Mouse (Mus musculus): ENCODE results near the gene Hils1.
"Not testable (repeated sequence)": the region's sequence is repeated elsewhere in the genome, so short reads cannot be mapped to it uniquely, and the experiment has no call there.

Gene Hils1

DNA sequence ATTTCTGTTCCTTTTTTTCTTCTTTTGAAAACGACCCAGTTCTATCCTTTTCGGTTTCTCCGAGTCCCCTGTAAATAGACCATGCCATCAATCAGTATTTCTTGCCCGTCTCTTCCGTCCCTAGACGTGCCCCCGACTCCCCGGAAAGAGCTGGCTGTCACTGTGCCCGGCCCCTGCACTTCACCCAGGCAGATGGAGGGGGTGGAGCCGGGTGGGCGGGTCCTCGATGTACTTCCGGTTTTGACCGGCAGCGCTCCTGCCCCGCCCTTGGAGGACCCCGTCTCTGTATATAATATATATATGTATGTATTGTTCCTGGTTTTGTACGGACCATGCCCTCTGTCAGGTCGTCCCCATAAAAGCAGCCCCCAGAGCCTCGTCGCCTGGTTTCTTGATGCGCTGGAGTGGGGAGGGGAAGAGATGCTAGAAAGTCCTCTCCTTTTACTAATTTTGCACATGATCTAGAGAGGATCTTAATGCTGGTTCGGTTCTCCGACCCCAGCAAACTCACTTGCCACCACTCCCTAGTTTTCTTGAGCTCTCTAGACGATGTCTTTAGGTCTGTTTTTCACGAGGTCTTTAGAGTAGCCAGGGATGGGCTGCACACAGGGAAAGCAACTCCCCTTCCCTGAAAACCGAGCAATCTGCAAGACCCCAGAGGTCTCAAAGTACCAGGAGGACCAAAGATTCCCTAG is 39.3 kb downstream of the Hils1 start:
- DNase-seq, result peak; percentile 74 to 79

DNA sequence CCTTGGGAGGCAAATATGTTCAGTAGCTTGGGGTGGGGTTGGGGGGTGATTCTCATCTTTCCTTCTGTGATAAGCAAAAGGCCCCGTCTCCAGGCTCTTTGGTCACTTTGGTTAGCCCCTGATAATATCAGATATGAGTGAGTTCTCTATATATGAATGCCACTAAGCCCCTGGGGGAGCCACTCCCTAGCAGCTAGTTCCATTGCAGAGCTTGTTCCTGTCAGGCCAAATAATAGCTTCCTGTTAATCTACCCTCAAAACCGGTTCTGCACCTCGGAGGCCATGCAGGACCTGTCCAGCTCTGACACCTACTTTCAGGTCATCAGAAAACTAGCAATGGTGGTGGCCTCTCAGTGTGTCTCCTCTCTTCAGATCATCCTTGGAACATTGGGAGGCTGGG is 40.0 kb downstream of the Hils1 start:
- no peak for DNase-seq

DNA sequence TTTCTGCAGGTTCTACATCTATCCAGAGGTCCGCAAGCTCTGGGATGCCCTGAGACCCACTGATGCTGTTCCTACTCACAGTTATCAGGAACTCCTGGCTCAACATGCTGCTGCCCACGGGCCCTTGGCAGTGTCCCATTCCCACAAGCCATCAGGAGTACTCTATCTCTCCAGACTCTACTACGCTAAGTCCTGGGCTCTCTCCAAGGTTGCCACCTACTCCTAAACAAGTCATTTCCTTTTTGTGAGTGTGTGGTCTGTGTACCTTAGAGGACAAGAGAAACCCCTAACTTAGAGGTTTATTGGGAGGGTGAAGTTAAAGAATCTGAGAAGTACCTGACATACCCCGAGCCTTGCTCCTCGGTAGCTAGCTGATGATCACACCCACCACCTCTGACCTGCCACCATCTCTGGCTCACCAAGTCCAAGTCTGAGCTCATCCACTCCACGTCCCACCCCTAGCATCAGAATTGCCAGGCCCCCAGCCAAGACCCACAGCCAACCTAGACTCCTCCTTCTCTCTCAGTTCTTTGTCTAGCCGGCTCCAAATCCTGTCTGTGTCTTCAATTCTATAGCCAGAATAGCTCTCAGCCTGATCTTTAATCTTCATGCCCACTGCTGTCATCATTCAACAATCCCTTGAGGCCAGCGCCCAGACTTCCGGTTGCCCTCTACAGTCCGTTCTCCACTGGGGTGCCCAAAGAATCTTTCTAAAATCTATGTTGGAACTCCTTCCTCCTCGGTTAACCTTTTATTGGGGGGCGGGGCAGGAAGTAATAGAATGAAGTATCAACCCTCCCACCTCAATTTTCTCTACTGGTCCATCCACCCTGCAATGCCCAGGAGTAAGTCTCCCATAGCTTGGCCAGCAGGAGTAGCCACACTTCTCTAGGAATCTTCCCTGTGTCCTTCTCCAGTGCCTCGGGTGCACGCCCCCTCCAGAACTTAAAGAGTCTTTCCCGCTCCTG is 41.6 kb downstream of the Hils1 start:
- DNase-seq, result no peak

DNA sequence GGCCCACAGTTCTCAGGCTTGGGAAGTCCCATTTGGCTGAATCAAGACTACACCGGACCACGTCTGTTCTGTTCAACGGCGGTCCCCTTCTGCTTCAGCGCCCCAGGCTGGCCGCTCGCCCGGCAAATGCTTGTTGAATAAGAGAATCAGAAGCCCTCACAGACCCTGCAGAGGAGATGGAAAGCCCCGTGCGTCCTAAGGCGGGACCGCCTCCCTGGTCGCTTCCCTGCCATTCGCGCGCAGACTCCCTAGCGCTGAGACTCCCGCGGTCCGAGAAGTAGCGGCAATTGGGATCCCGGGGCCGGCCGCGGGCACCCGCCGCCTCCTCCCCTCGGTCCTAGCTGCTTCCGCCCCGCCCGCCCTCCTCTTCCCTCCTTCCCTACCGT is 42.2 kb downstream of the Hils1 start, which contains the start of gene Samd14:
Samd14 (plus strand) TSS at position 251 of the 386 bp plus-strand sequence.
- DNase-seq, result peak in 1 of 2 experiments; percentile 36

DNA sequence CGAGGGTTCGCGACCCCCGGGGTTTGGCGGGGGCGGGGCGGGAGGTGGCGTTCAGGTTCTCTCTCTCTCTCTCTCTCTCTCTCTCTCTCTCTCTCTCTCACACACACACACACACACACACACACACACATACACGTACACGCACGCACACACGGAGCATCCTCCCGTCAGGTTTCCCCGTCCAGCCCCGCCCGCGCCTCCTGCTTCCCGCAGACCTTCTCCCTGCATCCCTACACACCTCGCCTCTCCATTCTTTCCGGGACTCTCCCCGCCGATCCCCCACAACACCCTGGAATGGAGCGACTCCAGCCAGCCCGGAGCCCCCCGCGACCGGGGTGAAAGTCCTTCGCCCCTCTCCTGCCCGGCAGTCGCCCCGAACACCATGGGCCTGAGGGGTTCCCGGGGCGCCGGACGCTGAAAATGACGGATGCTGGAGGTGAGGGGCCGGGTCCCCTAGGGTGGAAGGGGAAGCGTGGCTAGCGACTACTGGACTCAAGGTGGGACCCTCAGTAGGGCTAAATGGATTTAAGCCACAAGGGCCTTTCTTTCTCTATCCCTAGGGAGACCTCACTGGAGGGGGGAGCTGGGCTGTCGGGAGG is 42.8 kb downstream of the Hils1 start:
- DNase-seq, result no peak

DNA sequence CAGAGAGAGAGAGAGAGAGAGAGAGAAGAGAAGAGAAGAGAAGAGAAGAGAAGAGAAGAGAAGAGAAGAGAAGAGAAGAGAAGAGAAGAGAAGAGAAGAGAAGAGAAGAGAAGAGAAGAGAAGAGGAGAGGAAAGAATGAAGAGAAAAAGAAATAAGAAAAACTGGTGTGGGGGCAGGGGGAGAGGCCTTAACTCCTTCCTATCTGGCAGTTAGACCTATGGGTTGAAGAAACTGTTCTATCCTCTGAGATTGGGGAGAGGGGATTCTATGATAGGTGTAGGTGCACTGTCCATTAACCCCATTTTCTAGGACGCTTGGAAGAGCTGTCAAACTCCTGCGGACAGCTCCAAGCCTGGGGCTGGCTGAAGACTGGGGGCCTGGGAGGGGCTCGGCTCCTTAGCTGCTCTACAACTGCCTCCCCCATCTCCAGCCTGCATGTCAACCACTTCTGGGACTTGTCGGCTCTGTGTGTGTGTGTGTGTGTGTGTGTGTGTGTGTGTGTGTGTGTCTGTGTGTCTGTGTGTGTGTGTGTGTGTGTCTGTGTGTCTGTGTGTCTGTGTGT is 43.5 kb downstream of the Hils1 start:
- DNase-seq, result not testable (repeated sequence)

DNA sequence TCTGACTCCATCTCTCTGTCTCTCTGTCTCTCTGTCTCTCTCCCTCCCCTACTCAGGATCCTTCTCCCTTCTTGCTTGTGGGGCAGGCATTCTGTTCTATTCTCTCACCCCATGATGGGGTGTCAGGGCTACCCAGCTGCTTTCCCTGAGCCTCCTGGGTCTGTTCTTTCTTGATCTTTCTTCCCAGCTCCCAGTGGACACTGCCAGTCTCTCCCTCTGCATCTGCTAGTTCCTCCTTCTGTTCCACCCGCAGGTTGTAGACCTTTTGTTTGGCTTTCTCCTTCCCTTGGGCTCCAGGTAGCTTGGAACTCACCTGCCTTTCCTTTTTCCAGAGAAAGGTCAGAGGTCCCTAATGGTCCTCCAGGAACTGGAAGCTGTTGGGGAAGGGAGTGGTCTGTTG is 44.0 kb downstream of the Hils1 start:
- no peak for DNase-seq

DNA sequence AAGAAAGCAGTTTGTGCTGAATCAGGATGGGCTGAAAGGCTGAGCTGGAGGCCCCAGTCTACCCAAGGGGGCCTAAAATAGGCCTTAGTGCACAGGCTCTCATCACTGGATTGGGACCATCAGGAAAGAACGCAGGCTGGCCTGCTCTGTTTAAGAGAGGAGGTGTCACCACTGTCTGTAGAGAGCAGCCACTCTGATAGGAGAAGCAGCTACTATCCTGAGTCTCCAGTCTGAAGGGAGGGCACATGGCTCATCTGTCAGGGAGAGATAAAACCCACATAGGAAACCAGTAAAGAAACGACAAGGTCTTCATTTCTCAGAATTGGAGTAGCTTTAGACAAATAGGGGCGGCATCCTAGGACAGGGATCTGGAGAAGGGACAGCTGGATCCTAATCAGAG is 44.7 kb downstream of the Hils1 start:
- DNase-seq, result no peak

DNA sequence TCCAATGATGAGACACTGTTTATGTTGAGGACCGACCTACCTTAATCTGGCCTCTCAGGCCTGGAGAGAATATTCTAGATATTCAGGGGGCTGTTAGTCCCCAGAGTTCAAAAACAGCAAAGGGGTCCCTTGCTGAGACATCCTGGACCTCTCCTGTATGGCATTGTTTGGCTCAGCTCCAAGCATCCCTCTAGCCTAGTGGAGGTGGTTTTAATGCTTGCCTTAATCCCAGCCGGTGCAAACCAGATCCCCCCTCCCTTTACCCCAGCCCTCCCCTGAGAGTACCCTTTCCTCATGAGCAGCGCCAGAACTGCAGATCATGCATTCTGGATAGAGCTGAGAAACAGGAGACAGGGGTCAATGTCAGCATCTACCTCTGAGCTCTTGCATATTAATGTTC is 45.1 kb downstream of the Hils1 start:
- DNase-seq, result no peak

DNA sequence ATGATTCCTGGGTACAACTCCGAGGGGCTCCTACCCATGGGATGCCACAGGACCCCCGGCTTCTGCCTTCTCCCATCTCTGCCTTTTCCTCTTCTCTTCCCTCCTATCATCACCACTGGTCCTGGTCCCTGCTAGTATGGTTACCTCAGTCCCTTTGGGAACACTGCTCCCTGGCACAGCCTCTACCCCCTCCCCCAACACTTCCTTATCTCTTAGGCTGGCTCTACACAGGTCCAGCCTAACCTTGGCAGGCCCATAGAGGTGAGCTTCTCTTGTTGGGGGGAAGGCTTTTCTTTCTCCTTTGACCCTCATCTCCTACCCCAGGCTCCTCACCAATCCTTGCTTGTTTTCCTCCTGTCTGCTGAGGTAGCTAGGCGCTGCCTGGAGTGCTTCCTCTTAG is 48.1 kb downstream of the Hils1 start:
- DNase-seq, result no peak
